Mouse (Mus musculus) stomach, postnatal 0 days (tissue): Measurements from ENCODE around the gene Gm19668. TPM values are rescaled to one million over a fixed set of nuclear protein-coding genes. Genes with fewer than 3 reads are reported as not detected.

ENCODE experiments used
- ATAC-seq: fragments of 200-750 bp; cut with Nextera tagmentation; 2 replicates; pipeline ENCODE4 v1.8.0; 2017; ENCODE audit not compliant: low FRiP score, low TSS enrichment
- DNase-seq: peaks from one replicate; pipeline ENCODE4 v3.0.0-alpha.2; 2016; ENCODE audit warnings: low spot score
- H3K27ac ChIP-seq: fragments of 300-500 bp; sonication (generic); replicated peaks from 2 replicates; pipeline ENCODE4 v1.5.1; 2014; ENCODE audit warnings: mild to moderate bottlenecking, control low read depth
- H3K27me3 ChIP-seq: fragments of 300-500 bp; sonication (generic); 2 replicates; pipeline ENCODE4 v1.6.1; 2014; ENCODE audit warnings: low read length; ENCODE audit not compliant: control insufficient read depth, insufficient read depth
- H3K36me3 ChIP-seq: fragments of 300-500 bp; sonication (generic); 2 replicates; pipeline ENCODE4 v1.6.1; 2014; ENCODE audit warnings: low read length, mixed read lengths; ENCODE audit not compliant: control insufficient read depth, insufficient read depth
- H3K4me1 ChIP-seq: fragments of 300-500 bp; sonication (generic); replicated peaks from 2 replicates; pipeline ENCODE4 v1.6.1; 2014; ENCODE audit warnings: antibody characterized with exemption; ENCODE audit not compliant: control insufficient read depth, insufficient read depth
- H3K4me2 ChIP-seq: fragments of 300-500 bp; sonication (generic); replicated peaks from 2 replicates; pipeline ENCODE4 v1.6.1; 2014; ENCODE audit warnings: low read depth, mild to moderate bottlenecking, control low read depth, moderate library complexity
- H3K4me3 ChIP-seq: fragments of 300-500 bp; sonication (generic); 2 replicates; pipeline ENCODE4 v1.5.1; 2014; ENCODE audit warnings: low read depth, low read length, control low read depth
- H3K9ac ChIP-seq: fragments of 300-500 bp; sonication (generic); 2 replicates; pipeline ENCODE4 v1.6.1; 2014; ENCODE audit warnings: mild to moderate bottlenecking, low read length, control low read depth, mixed read lengths
- H3K9me3 ChIP-seq: fragments of 300-500 bp; sonication (generic); 2 replicates; pipeline ENCODE4 v1.6.1; 2016; ENCODE audit warnings: low read length; ENCODE audit not compliant: control insufficient read depth
- CTCF ChIP-seq: IDR thresholded peaks from 2 replicates; pipeline ENCODE4 v1.5.1; 2016; ENCODE audit warnings: antibody characterized with exemption, low read depth, mild to moderate bottlenecking, moderate library complexity
- EP300 ChIP-seq: optimal IDR thresholded peaks from 2 replicates; pipeline ENCODE3; 2016; ENCODE audit warnings: antibody characterized with exemption
- WGBS: fragments of 180-500 bp; shearing (Covaris S2); extraction: QIAGEN DNeasy Blood & Tissue Kit; methylation state at CpG from one replicate; pipeline ENCODE4 v1.1.7; 2014; 5-methylcytosine and 5-hydroxymethylcytosine counted together
- polyA plus RNA-seq: library from polyadenylated mRNA; unstranded; fragments of >200 nt; fragmentation: Nextera tagmentation; extraction: Ambion mirVana; gene quantifications from 2 replicates; pipeline ENCODE4 v1.2.1, GENCODE M21; 2015

Gm19668 gene
- polyA plus RNA-seq = not detected in 2 replicates

- DNase-seq = no peak
- Histone ChIP-seq H3K9me3 (no peaks in the 10 kb centered on the region), H3K27me3 (no peaks in the 10 kb centered on the region), H3K4me2 (no peak within 1 kb of the TSS), H3K4me1 (no peaks in the 10 kb centered on the region), H3K4me3 (no peak within 1 kb of the TSS), H3K36me3 (no peaks in the 10 kb centered on the region), H3K27ac (no peak within 1 kb of the TSS), H3K9ac (no peak within 1 kb of the TSS)
- TF ChIP-seq CTCF (no peak), EP300 (no peak)
- ATAC-seq = no peak
- 69% methylated on average over 8 of the region's 8 CpGs for WGBS
Measured at GRCm38 (mm10) chr10:77798921-77799508, at the start of gene Gm19668. Gene Gm19668, minus strand, starts transcription at chr10:77799133.

DNA sequence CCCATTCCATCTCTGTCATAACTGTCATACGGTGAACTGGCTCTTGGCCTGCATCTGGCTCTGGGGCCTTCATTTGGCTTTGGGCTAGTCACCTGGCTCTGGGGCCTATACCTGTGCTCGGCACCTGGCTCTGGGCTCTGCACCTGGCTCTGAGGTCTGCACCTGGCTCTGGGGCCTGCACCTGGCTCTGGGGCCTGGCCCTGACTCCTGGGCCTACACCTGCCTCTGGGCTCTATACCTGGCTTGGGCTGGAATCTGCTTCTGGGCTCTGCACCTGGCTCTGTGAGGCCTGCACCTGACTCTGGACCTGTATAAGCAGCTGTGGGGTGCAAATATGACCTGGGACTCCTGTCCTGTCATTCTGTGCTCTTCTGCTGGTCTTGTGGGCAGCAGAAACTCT, 48.6 kb upstream of the Gm19668 start:
- no peaks in the 10 kb centered on the region for H3K9me3 ChIP-seq
- no peaks in the 10 kb centered on the region for H3K4me1 ChIP-seq
- ATAC-seq (0 out of 2 replicates have a peak, but pooled peaks have one; percentile 21), DNase-seq (no peak)
- no peak for TF ChIP-seq EP300
- no peak for TF ChIP-seq CTCF
- no peaks in the 10 kb centered on the region for H3K27me3 ChIP-seq
- 79% methylated on average over 2 of the region's 2 CpGs for WGBS
- H3K27ac ChIP-seq = no peak overlapping the region
- H3K4me2 ChIP-seq = no peak overlapping the region
- H3K4me3 ChIP-seq = no peak overlapping the region
- no peak overlapping the region for H3K9ac ChIP-seq
- H3K36me3 ChIP-seq = no peaks in the 10 kb centered on the region

DNA sequence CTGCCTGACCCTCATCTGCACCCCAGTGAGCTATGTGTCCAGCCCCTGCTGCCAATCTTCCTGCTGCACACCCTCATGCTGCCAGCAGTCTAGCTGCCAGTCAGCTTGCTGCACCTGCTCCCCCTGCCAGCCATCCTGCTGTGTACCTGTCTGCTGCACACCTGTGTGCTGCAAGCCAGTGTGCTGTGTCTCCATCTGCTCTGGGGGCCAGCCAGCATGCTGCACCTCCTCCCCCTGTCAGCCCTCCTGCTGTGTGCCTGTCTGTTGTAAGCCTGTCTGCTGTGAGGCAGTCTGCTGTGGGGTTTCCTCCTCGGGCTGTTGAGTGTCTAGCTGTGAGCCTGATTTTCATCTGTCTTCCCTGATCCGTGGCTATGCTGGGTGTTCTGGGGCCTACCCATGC, 48.0 kb upstream of the Gm19668 start:
- H3K9ac ChIP-seq = no peak overlapping the region; the same call in 1 of the 2 replicates
- H3K4me2 ChIP-seq = no peak overlapping the region
- DNase-seq (no peak), ATAC-seq (no peak)
- TF ChIP-seq EP300 = no peak
- H3K27ac ChIP-seq = no peak overlapping the region
- WGBS = 18% methylated on average over 2 of the region's 2 CpGs
- no peaks in the 10 kb centered on the region for H3K9me3 ChIP-seq
- H3K36me3 ChIP-seq = no peaks in the 10 kb centered on the region
- H3K4me3 ChIP-seq = no peak overlapping the region
- H3K27me3 ChIP-seq = no peaks in the 10 kb centered on the region
- no peaks in the 10 kb centered on the region for H3K4me1 ChIP-seq

DNA sequence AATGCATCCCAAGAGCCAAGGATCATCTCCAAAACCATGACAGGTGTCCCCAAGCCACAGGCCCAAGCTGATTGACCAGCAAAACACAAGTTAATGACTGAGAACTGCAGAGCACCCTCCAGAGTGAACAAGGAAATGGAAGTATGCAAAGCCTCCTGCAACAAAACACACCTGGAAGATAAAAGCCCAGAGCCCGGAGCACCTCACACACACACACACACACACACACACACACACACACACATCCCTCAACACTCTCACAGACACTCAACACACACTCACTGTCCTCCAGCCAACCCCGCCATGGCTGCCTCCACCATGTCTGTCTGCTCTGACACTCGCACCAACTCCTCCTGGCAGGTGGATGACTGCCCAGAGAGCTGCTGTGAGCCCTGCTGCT, 47.6 kb upstream of the Gm19668 start, which contains the start of gene Gm36176:
Gene Gm36176 (plus strand): TSS at position 301 of the 400 bp plus-strand sequence.
- Histone ChIP-seq H3K27me3 (no peaks in the 10 kb centered on the region), H3K27ac (no peak within 1 kb of the TSS), H3K9me3 (no peaks in the 10 kb centered on the region), H3K9ac (no peak within 1 kb of the TSS; the same call in 1 of the 2 replicates), H3K4me3 (no peak within 1 kb of the TSS), H3K4me2 (no peak within 1 kb of the TSS), H3K36me3 (no peaks in the 10 kb centered on the region), H3K4me1 (no peaks in the 10 kb centered on the region)
- ATAC-seq (no peak), DNase-seq (no peak)
- WGBS = 46% methylated on average over 2 of the region's 3 CpGs
- TF ChIP-seq EP300 (no peak), CTCF (no peak)

- no peaks in the 10 kb centered on the region for H3K36me3 ChIP-seq
- no peak overlapping the region for H3K9ac ChIP-seq
- no peak overlapping the region for H3K4me2 ChIP-seq
- no peaks in the 10 kb centered on the region for H3K27me3 ChIP-seq
- no peaks in the 10 kb centered on the region for H3K4me1 ChIP-seq
- ATAC-seq (no peak), DNase-seq (no peak)
- H3K9me3 ChIP-seq = no peaks in the 10 kb centered on the region
- TF ChIP-seq EP300 (no peak), CTCF (no peak)
- WGBS = 72% methylated on average over 6 of the region's 6 CpGs
- no peak overlapping the region for H3K27ac ChIP-seq
- H3K4me3 ChIP-seq = no peak overlapping the region
Measured at GRCm38 (mm10) chr10:77839006-77839405, 40.1 kb upstream of the Gm19668 start.

- H3K27me3 ChIP-seq = no peaks in the 10 kb centered on the region
- H3K4me2 ChIP-seq = no peak within 1 kb of the TSS
- H3K9me3 ChIP-seq = no peaks in the 10 kb centered on the region
- no peak within 1 kb of the TSS for H3K4me3 ChIP-seq
- no peaks in the 10 kb centered on the region for H3K4me1 ChIP-seq
- WGBS = 76% methylated on average over 9 of the region's 9 CpGs
- DNase-seq = no peak
- TF ChIP-seq CTCF = no peak
- no peak for TF ChIP-seq EP300
- no peak for ATAC-seq
- no peak within 1 kb of the TSS for H3K9ac ChIP-seq
- H3K27ac ChIP-seq = no peak within 1 kb of the TSS
- H3K36me3 ChIP-seq = no peaks in the 10 kb centered on the region
Measured at GRCm38 (mm10) chr10:77835647-77836046, 36.7 kb upstream of the Gm19668 start, which contains the start of gene Krtap10-10. Gene Krtap10-10, plus strand, starts transcription at chr10:77835947.
